Mouse (Mus musculus) heart, postnatal 0 days (tissue): ENCODE results near the gene Prss57.

Experiments
- CTCF ChIP-seq: IDR thresholded peaks from 2 replicates; pipeline ENCODE4 v1.5.1; 2016; ENCODE audit warnings: antibody characterized with exemption, control low read depth, low read depth
- EP300 ChIP-seq: IDR thresholded peaks from 2 replicates; pipeline ENCODE4 v1.6.1; 2016; ENCODE audit warnings: antibody characterized with exemption, low read depth

DNA sequence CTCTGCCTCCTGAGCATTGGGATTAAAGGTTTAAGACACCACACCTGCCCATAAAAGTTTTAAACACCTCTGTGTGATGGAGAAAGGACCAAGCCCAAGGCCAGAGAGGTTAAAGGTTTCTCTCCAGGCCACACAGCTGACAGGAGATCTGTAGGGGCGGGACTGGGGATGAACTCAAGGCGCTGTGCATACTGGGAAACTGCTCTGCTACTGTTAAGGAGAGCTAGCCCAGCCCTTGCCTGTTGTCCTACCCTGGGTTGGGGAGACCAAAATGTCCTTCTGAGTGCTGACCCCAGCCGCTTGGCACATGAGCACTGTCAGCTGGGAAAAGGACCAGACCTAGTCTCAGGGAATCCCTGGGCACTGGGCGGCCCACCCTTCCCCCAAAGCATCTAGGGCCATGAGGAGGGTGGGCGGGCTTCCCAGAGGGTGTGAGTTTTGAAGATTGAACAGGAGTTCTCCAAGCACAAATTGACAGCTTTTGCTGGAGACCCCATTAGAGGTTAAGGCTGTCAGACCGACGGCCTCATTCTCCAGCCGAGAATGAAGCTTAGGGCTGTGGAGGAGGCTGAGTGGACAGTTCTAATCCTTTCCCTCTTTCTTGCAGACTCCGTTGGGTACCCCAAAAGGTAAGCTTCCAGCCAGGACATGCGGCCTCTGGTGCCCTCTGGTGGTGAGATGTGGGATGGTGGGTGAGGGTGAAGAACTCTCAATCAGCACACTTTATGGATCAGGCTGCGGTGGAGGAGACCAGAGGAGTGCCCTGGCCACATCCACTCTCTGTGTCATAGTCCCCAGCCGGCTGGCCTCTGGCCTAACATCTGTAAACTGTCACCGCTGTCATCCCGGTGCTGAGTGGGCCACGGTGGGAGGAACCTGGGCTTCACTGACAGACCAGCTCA lies 21.2 kb upstream of the Prss57 start:
- peak; percentile 96 for TF ChIP-seq CTCF
- TF ChIP-seq EP300: no peak
